Mouse (Mus musculus): ENCODE measurements at regions not wholly inside any gene's neighbourhood (a gene's known extent, or its start where the extent isn't known, plus 50 kb on each side); places are given as distances from the start of the nearest gene placed in this dataset.

GRCm38 (mm10) chr10:98779783-98780182 is 134.4 kb upstream of the Atp2b1 start:
- Histone ChIP-seq H3K4me2 (replicated peaks; ENCODE audit: low read depth) (no peak overlapping the region), H3K27me3 (ENCODE audit: control insufficient read depth, insufficient read depth, low read length) (no peaks in the 10 kb centered on the region), H3K36me3 (ENCODE audit: control insufficient read depth, insufficient read depth, low read length) (no peaks in the 10 kb centered on the region), H3K9ac (ENCODE audit: low read length) (no peak overlapping the region), H3K4me3 (ENCODE audit: low read depth, low read length) (no peak overlapping the region), H3K27ac (replicated peaks) (no peak overlapping the region), H3K9me3 (ENCODE audit: control insufficient read depth, low read length) (no peaks in the 10 kb centered on the region), H3K4me1 (replicated peaks; ENCODE audit: control insufficient read depth, insufficient read depth) (no peaks in the 10 kb centered on the region)
- TF ChIP-seq EP300 (optimal IDR thresholded peaks at IDR 0.05) (no peak), CTCF (IDR thresholded peaks at IDR 0.05; ENCODE audit: low read depth) (no peak)
- DNase-seq (ENCODE audit: low spot score) = no peak
- 59% methylated on average over 1 of the region's 1 CpGs for WGBS
- ATAC-seq (ENCODE audit: low FRiP score, low TSS enrichment) = no peak

GRCm38 (mm10) chr10:98780938-98781337 is 133.3 kb upstream of the Atp2b1 start:
- TF ChIP-seq CTCF (IDR thresholded peaks at IDR 0.05; ENCODE audit: low read depth) (no peak), EP300 (optimal IDR thresholded peaks at IDR 0.05) (no peak)
- Histone ChIP-seq H3K27ac (replicated peaks) (no peak overlapping the region), H3K4me1 (replicated peaks; ENCODE audit: control insufficient read depth, insufficient read depth) (no peaks in the 10 kb centered on the region), H3K27me3 (ENCODE audit: control insufficient read depth, insufficient read depth, low read length) (no peaks in the 10 kb centered on the region), H3K9me3 (ENCODE audit: control insufficient read depth, low read length) (no peaks in the 10 kb centered on the region), H3K36me3 (ENCODE audit: control insufficient read depth, insufficient read depth, low read length) (no peaks in the 10 kb centered on the region), H3K9ac (ENCODE audit: low read length) (no peak overlapping the region), H3K4me3 (ENCODE audit: low read depth, low read length) (no peak overlapping the region), H3K4me2 (replicated peaks; ENCODE audit: low read depth) (no peak overlapping the region)
- ATAC-seq (ENCODE audit: low FRiP score, low TSS enrichment) (no peak), DNase-seq (ENCODE audit: low spot score) (no peak)
- 75% methylated on average over 5 of the region's 5 CpGs for WGBS

GRCm38 (mm10) chr10:98781888-98782351 is 132.3 kb upstream of the Atp2b1 start:
- H3K4me1 ChIP-seq (replicated peaks; ENCODE audit: control insufficient read depth, insufficient read depth) = no peaks in the 10 kb centered on the region
- no peak overlapping the region for H3K4me2 ChIP-seq (replicated peaks; ENCODE audit: low read depth)
- DNase-seq (ENCODE audit: low spot score) (no peak), ATAC-seq (ENCODE audit: low FRiP score, low TSS enrichment) (no peak)
- no peak overlapping the region for H3K27ac ChIP-seq (replicated peaks)
- H3K4me3 ChIP-seq (ENCODE audit: low read depth, low read length) = no peak overlapping the region
- no peaks in the 10 kb centered on the region for H3K27me3 ChIP-seq (ENCODE audit: control insufficient read depth, insufficient read depth, low read length)
- WGBS = 52% methylated on average over 3 of the region's 3 CpGs
- no peaks in the 10 kb centered on the region for H3K9me3 ChIP-seq (ENCODE audit: control insufficient read depth, low read length)
- TF ChIP-seq CTCF (IDR thresholded peaks at IDR 0.05; ENCODE audit: low read depth) (no peak), EP300 (optimal IDR thresholded peaks at IDR 0.05) (no peak)
- H3K9ac ChIP-seq (ENCODE audit: low read length) = no peak overlapping the region
- H3K36me3 ChIP-seq (ENCODE audit: control insufficient read depth, insufficient read depth, low read length) = no peaks in the 10 kb centered on the region

GRCm38 (mm10) chr10:98785411-98785810 is 128.8 kb upstream of the Atp2b1 start:
- no peak overlapping the region for H3K27ac ChIP-seq (replicated peaks)
- no peaks in the 10 kb centered on the region for H3K4me1 ChIP-seq (replicated peaks; ENCODE audit: control insufficient read depth, insufficient read depth)
- ATAC-seq (ENCODE audit: low FRiP score, low TSS enrichment) = no peak
- DNase-seq (ENCODE audit: low spot score) = no peak
- no peak overlapping the region for H3K4me2 ChIP-seq (replicated peaks; ENCODE audit: low read depth)
- TF ChIP-seq EP300 (optimal IDR thresholded peaks at IDR 0.05) (no peak), CTCF (IDR thresholded peaks at IDR 0.05; ENCODE audit: low read depth) (no peak)
- H3K36me3 ChIP-seq (ENCODE audit: control insufficient read depth, insufficient read depth, low read length) = no peaks in the 10 kb centered on the region
- no peaks in the 10 kb centered on the region for H3K9me3 ChIP-seq (ENCODE audit: control insufficient read depth, low read length)
- no peaks in the 10 kb centered on the region for H3K27me3 ChIP-seq (ENCODE audit: control insufficient read depth, insufficient read depth, low read length)
- H3K4me3 ChIP-seq (ENCODE audit: low read depth, low read length) = no peak overlapping the region
- no peak overlapping the region for H3K9ac ChIP-seq (ENCODE audit: low read length)
- 63% methylated on average over 1 of the region's 1 CpGs for WGBS

- TF ChIP-seq CTCF (IDR thresholded peaks at IDR 0.05; ENCODE audit: low read depth) = no peak
- no peak for TF ChIP-seq EP300 (optimal IDR thresholded peaks at IDR 0.05)
- WGBS = 73% methylated on average over 4 of the region's 4 CpGs
- no peaks in the 10 kb centered on the region for H3K4me1 ChIP-seq (replicated peaks; ENCODE audit: control insufficient read depth, insufficient read depth)
- no peaks in the 10 kb centered on the region for H3K36me3 ChIP-seq (ENCODE audit: control insufficient read depth, insufficient read depth, low read length)
- no peak for DNase-seq (ENCODE audit: low spot score)
- H3K4me3 ChIP-seq (ENCODE audit: low read depth, low read length) = no peak overlapping the region
- no peak for ATAC-seq (ENCODE audit: low FRiP score, low TSS enrichment)
- no peaks in the 10 kb centered on the region for H3K9me3 ChIP-seq (ENCODE audit: control insufficient read depth, low read length)
- H3K9ac ChIP-seq (ENCODE audit: low read length) = no peak overlapping the region
- no peak overlapping the region for H3K4me2 ChIP-seq (replicated peaks; ENCODE audit: low read depth)
- no peaks in the 10 kb centered on the region for H3K27me3 ChIP-seq (ENCODE audit: control insufficient read depth, insufficient read depth, low read length)
- no peak overlapping the region for H3K27ac ChIP-seq (replicated peaks)
These were observed 128.1 kb upstream of the Atp2b1 start for GRCm38 (mm10) chr10:98786089-98786488.

GRCm38 (mm10) chr10:98789763-98790162 is 124.4 kb upstream of the Atp2b1 start:
- ATAC-seq (ENCODE audit: low FRiP score, low TSS enrichment) = no peak
- no peak for DNase-seq (ENCODE audit: low spot score)
- no peak overlapping the region for H3K4me2 ChIP-seq (replicated peaks; ENCODE audit: low read depth)
- H3K9ac ChIP-seq (ENCODE audit: low read length) = no peak overlapping the region
- H3K9me3 ChIP-seq (ENCODE audit: control insufficient read depth, low read length) = no peaks in the 10 kb centered on the region
- H3K27ac ChIP-seq (replicated peaks) = no peak overlapping the region
- 86% methylated on average over 9 of the region's 9 CpGs for WGBS
- no peaks in the 10 kb centered on the region for H3K36me3 ChIP-seq (ENCODE audit: control insufficient read depth, insufficient read depth, low read length)
- H3K4me3 ChIP-seq (ENCODE audit: low read depth, low read length) = no peak overlapping the region
- H3K27me3 ChIP-seq (ENCODE audit: control insufficient read depth, insufficient read depth, low read length) = no peaks in the 10 kb centered on the region
- no peak for TF ChIP-seq EP300 (optimal IDR thresholded peaks at IDR 0.05)
- TF ChIP-seq CTCF (IDR thresholded peaks at IDR 0.05; ENCODE audit: low read depth) = no peak
- no peaks in the 10 kb centered on the region for H3K4me1 ChIP-seq (replicated peaks; ENCODE audit: control insufficient read depth, insufficient read depth)
